Mouse (Mus musculus) heart, embryonic 16.5 days (tissue): ENCODE results near the gene Clpsl2. TPM values are rescaled to one million over a fixed set of nuclear protein-coding genes. Genes with fewer than 3 reads are reported as not detected.

ENCODE experiments used
- ATAC-seq: fragments of 200-750 bp; cut with Nextera tagmentation; replicated peaks from 2 replicates; pipeline ENCODE4 v1.8.0; 2017; ENCODE audit warnings: moderate number of reproducible peaks; ENCODE audit not compliant: insufficient read depth, low FRiP score; ENCODE audit errors: extremely low read depth
- H3K27ac ChIP-seq: fragments of 300-500 bp; sonication (generic); 2 replicates; pipeline ENCODE4 v1.5.1; 2014; ENCODE audit warnings: mild to moderate bottlenecking, low read length, control low read depth, moderate library complexity
- H3K27me3 ChIP-seq: fragments of 300-500 bp; sonication (generic); 2 replicates; pipeline ENCODE4 v1.6.1; 2014; ENCODE audit warnings: low read length, mixed read lengths; ENCODE audit not compliant: control insufficient read depth, insufficient read depth
- H3K36me3 ChIP-seq: fragments of 300-500 bp; sonication (generic); 2 replicates; pipeline ENCODE4 v1.6.1; 2014; ENCODE audit not compliant: control insufficient read depth, insufficient read depth
- H3K4me1 ChIP-seq: fragments of 300-500 bp; sonication (generic); 2 replicates; pipeline ENCODE4 v1.6.1; 2014; ENCODE audit warnings: low read length, mixed read lengths; ENCODE audit not compliant: control insufficient read depth, insufficient read depth
- H3K4me2 ChIP-seq: fragments of 300-500 bp; sonication (generic); 2 replicates; pipeline ENCODE4 v1.6.1; 2014; ENCODE audit warnings: low read depth, mild to moderate bottlenecking, control low read depth, low read length
- H3K4me3 ChIP-seq: fragments of 300-500 bp; sonication (generic); 2 replicates; pipeline ENCODE4 v1.5.1; 2014; ENCODE audit warnings: mild to moderate bottlenecking, control low read depth, low read length
- H3K9ac ChIP-seq: fragments of 300-500 bp; sonication (generic); 2 replicates; pipeline ENCODE4 v1.6.1; 2014; ENCODE audit warnings: low read length, control low read depth
- H3K9me3 ChIP-seq: fragments of 300-500 bp; sonication (generic); replicated peaks from 2 replicates; pipeline ENCODE4 v1.6.1; 2016; ENCODE audit warnings: low read length; ENCODE audit not compliant: control insufficient read depth
- WGBS: fragments of 180-500 bp; shearing (Covaris S2); extraction: QIAGEN DNeasy Blood & Tissue Kit; methylation state at CpG from one replicate; pipeline ENCODE4 v1.1.7; 2014; 5-methylcytosine and 5-hydroxymethylcytosine counted together
- polyA plus RNA-seq: library from polyadenylated mRNA; unstranded; fragments of >200 nt; fragmentation: Nextera tagmentation; extraction: Ambion mirVana; gene quantifications from 2 replicates; pipeline ENCODE4 v1.2.1, GENCODE M21; 2015

Gene Clpsl2
- polyA plus RNA-seq, 1 experiment from 2014 or later, result not detected

- no peak overlapping the region for H3K4me3 ChIP-seq
- H3K27ac ChIP-seq, result no peak overlapping the region
- H3K27me3 ChIP-seq, result no peaks in the 10 kb centered on the region
- H3K9me3 ChIP-seq, result no peaks in the 10 kb centered on the region
- H3K4me1 ChIP-seq, result peaks cover 34% of the 10 kb centered on the region
- H3K36me3 ChIP-seq, result no peaks in the 10 kb centered on the region
- peak overlapping the region; percentile 58; the same call in 1 of the 2 replicates for H3K4me2 ChIP-seq
- no peak for ATAC-seq
- WGBS, result 38% methylated on average over 9 of the region's 9 CpGs
- no peak overlapping the region for H3K9ac ChIP-seq
Measured at GRCm38 (mm10) chr17:28511616-28512541, 37.3 kb upstream of the Clpsl2 start.

DNA sequence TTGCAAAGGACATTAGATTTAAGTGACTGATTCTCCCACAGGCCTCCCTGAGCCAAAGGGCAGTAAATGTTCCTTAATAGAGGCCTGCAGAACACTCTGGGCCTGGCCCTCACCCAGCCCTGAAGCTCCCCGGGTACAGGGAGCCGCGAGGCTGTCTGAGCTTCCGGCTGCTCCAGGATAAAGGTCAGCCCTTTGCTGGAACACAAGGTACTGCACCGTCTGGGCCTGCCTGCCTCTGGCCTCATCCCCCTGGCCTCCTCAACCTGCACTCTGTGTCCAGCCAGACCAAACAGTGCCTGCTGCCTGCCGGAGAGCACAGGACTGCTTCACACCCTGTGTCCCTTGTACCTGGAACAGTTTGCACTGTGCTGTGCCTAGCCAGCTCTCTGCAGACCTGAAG, 36.5 kb upstream of the Clpsl2 start:
- H3K36me3 ChIP-seq, result no peaks in the 10 kb centered on the region
- H3K9me3 ChIP-seq, result no peaks in the 10 kb centered on the region
- H3K27me3 ChIP-seq, result no peaks in the 10 kb centered on the region
- H3K27ac ChIP-seq, result peak overlapping the region; percentile 30; the same call in 1 of the 2 replicates
- H3K4me2 ChIP-seq, result no peak overlapping the region
- H3K4me1 ChIP-seq, result peaks cover 33% of the 10 kb centered on the region
- H3K4me3 ChIP-seq, result no peak overlapping the region
- ATAC-seq, result no peak
- peak overlapping the region; percentile 26; the same call in 1 of the 2 replicates for H3K9ac ChIP-seq
- 43% methylated on average over 6 of the region's 6 CpGs for WGBS

DNA sequence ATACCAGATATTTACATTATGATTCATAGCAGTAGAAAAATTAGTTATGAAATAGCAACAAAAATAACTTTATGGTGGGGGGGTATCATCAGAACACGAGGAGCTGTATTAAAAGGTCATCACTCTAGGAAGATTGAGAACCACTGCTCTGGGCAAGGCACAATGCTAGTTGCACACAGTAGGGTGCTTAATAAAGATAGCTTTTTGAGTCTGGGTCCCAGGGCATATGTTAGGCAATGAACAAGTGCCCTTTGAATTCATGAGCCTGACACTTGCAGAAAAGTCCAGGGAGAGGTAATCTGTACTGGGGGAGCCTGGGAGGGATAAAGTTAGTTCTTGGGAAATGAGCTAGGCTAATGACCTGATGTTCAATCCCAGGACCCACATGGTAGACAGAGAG, 35.9 kb upstream of the Clpsl2 start:
- Histone ChIP-seq H3K36me3 (no peaks in the 10 kb centered on the region), H3K9me3 (no peaks in the 10 kb centered on the region), H3K27me3 (no peaks in the 10 kb centered on the region), H3K4me3 (no peak overlapping the region), H3K27ac (peak overlapping the region; percentile 63), H3K4me2 (no peak overlapping the region), H3K4me1 (peaks cover 35% of the 10 kb centered on the region), H3K9ac (no peak overlapping the region)
- 49% methylated on average over 1 of the region's 1 CpGs for WGBS
- no peak for ATAC-seq

- Histone ChIP-seq H3K4me2 (no peak overlapping the region), H3K27ac (peak overlapping the region; percentile 63), H3K36me3 (no peaks in the 10 kb centered on the region), H3K9me3 (no peaks in the 10 kb centered on the region), H3K9ac (peak overlapping the region; percentile 1; the same call in 1 of the 2 replicates), H3K27me3 (no peaks in the 10 kb centered on the region), H3K4me1 (peaks cover 37% of the 10 kb centered on the region), H3K4me3 (no peak overlapping the region)
- WGBS, result 46% methylated on average over 7 of the region's 7 CpGs
- no peak for ATAC-seq
Measured at GRCm38 (mm10) chr17:28513844-28514243, 35.4 kb upstream of the Clpsl2 start.

- H3K27me3 ChIP-seq, result no peaks in the 10 kb centered on the region
- H3K9ac ChIP-seq, result no peak overlapping the region
- no peak for ATAC-seq
- H3K4me1 ChIP-seq, result peaks cover 40% of the 10 kb centered on the region
- no peak overlapping the region for H3K4me2 ChIP-seq
- no peaks in the 10 kb centered on the region for H3K9me3 ChIP-seq
- H3K27ac ChIP-seq, result peak overlapping the region; percentile 16; the same call in 1 of the 2 replicates
- H3K4me3 ChIP-seq, result no peak overlapping the region
- WGBS, result 79% methylated on average over 5 of the region's 5 CpGs
- no peaks in the 10 kb centered on the region for H3K36me3 ChIP-seq
Measured at GRCm38 (mm10) chr17:28514555-28514954, 34.7 kb upstream of the Clpsl2 start.

DNA sequence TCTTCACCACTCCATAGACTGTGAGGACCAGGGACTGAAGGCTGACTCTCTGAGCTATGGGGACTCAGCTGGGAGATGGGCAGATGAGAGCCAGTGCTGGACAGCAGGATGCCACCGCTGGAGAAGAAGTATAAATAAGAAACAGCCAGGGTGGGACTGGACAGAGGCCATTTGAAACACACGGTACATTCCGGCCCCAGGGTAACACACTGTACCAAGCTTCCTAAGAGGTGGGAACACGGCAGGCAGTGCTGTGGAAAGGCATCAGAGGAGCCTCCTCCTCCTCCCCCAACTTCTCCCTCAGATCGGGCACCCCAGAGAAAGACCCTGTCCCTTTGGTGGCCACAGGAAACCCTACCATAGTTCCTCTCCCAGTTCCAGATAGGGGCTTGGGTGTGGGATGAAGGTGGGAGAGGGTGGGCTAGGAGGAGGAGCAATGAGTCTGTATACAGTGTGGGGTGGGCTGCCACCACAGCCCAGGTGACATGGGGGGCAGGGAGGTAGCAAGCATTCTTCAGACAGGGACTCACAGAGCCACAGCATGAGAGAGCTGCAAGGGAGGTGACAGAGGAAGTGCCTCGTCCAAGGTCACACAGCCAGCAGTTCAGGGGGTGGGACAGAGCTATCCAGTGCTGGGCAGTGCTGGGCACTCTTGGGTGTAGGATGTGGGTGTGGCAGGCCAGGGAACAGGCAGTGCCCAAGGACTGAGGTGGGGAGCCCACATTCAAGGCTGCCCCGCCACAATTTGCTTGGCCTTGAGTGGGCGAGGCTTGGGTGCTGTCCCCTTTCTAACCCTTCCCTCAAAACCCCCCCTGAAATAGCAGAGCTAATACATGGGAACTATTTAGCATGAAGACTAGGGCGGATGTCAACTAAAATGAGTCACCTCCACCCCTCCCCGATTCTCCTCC, 33.5 kb upstream of the Clpsl2 start:
- H3K4me3 ChIP-seq, result no peak overlapping the region
- peaks cover 7% of the 10 kb centered on the region for H3K27me3 ChIP-seq
- H3K36me3 ChIP-seq, result no peaks in the 10 kb centered on the region
- peak overlapping the region; percentile 1; the same call in 1 of the 2 replicates for H3K4me2 ChIP-seq
- H3K4me1 ChIP-seq, result peaks cover 36% of the 10 kb centered on the region
- 49% methylated on average over 10 of the region's 10 CpGs for WGBS
- no peaks in the 10 kb centered on the region for H3K9me3 ChIP-seq
- H3K27ac ChIP-seq, result peak overlapping the region; percentile 47; the same call in 1 of the 2 replicates
- no peak for ATAC-seq
- no peak overlapping the region; the same call in 1 of the 2 replicates for H3K9ac ChIP-seq

GRCm38 (mm10) chr17:28516881-28517280, 32.3 kb upstream of the Clpsl2 start:
- Histone ChIP-seq H3K27ac (peak overlapping the region; percentile 94), H3K4me3 (peak overlapping the region; percentile 57), H3K4me1 (peaks cover 34% of the 10 kb centered on the region), H3K9ac (no peak overlapping the region), H3K36me3 (no peaks in the 10 kb centered on the region), H3K4me2 (peak overlapping the region; percentile 91), H3K9me3 (no peaks in the 10 kb centered on the region), H3K27me3 (peaks cover 13% of the 10 kb centered on the region)
- no peak for ATAC-seq
- 74% methylated on average over 4 of the region's 4 CpGs for WGBS

DNA sequence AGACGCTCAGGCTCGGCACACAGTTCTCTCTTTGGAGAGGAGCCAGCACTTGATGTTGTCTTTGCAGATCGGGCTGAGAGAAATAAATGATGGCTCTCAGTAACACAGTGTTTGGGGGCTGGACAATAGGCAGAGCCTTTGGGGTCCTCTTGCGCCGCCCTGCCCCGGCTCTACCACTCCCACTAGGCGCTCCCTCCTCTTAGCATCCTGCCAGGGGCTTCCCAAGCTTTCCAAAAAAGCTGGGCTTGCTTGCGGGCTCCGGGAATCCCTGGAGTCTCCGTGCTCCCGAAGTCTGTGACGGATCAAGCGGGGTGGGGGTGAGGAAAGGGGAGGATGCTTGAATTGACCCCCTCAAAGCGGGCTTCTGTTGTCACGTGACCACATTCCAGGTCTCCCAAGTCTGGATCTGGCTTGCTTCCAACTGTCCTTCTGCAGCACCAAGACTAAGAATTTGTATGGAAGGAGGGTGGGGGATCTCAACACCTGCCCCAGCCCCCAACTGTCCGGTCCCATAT, 31.7 kb upstream of the Clpsl2 start, which contains the start of gene Fkbp5:
TSS of gene Fkbp5 (minus strand) at position 87 of the 515 bp plus-strand sequence.
- 3% methylated on average over 16 of the region's 16 CpGs for WGBS
- Histone ChIP-seq H3K27me3 (peaks cover 13% of the 10 kb centered on the region), H3K4me3 (peak within 1 kb of the TSS; percentile 57), H3K9ac (peak within 1 kb of the TSS; percentile 76), H3K9me3 (no peaks in the 10 kb centered on the region), H3K27ac (peak within 1 kb of the TSS; percentile 94), H3K36me3 (no peaks in the 10 kb centered on the region), H3K4me1 (peaks cover 37% of the 10 kb centered on the region), H3K4me2 (peak within 1 kb of the TSS; percentile 91)
- ATAC-seq, result peak; percentile 24
